Mouse (Mus musculus) intestine, postnatal 0 days (tissue): ENCODE results near the gene Hmbs. TPM values are rescaled to one million over a fixed set of nuclear protein-coding genes. Genes with fewer than 3 reads are reported as not detected.

Experiments
- ATAC-seq: fragments of 200-750 bp; cut with Nextera tagmentation; 2 replicates; pipeline ENCODE4 v1.8.0; 2017; ENCODE audit warnings: mild to moderate bottlenecking, moderate TSS enrichment, moderate library complexity
- H3K27ac ChIP-seq: fragments of 300-500 bp; sonication (generic); 2 replicates; pipeline ENCODE4 v1.5.1; 2014; ENCODE audit warnings: mild to moderate bottlenecking, low read depth, low read length, moderate library complexity
- H3K27me3 ChIP-seq: fragments of 300-500 bp; sonication (generic); replicated peaks from 2 replicates; pipeline ENCODE4 v1.6.1; 2014; ENCODE audit warnings: low read length, mixed read lengths; ENCODE audit not compliant: control insufficient read depth, insufficient read depth
- H3K36me3 ChIP-seq: fragments of 300-500 bp; sonication (generic); 2 replicates; pipeline ENCODE4 v1.6.1; 2014; ENCODE audit warnings: mild to moderate bottlenecking, moderate library complexity; ENCODE audit not compliant: control insufficient read depth, insufficient read depth
- H3K4me1 ChIP-seq: fragments of 300-500 bp; sonication (generic); replicated peaks from 2 replicates; pipeline ENCODE4 v1.6.1; 2014; ENCODE audit warnings: antibody characterized with exemption, low read length, mixed read lengths; ENCODE audit not compliant: control insufficient read depth, insufficient read depth
- H3K4me2 ChIP-seq: fragments of 300-500 bp; sonication (generic); replicated peaks from 2 replicates; pipeline ENCODE4 v1.6.1; 2014; ENCODE audit warnings: low read depth, mild to moderate bottlenecking, moderate library complexity
- H3K4me3 ChIP-seq: fragments of 300-500 bp; sonication (generic); 2 replicates; pipeline ENCODE4 v1.5.1; 2014; ENCODE audit warnings: low read depth, low read length
- H3K9ac ChIP-seq: fragments of 300-500 bp; sonication (generic); 2 replicates; pipeline ENCODE4 v1.6.1; 2014; ENCODE audit warnings: mild to moderate bottlenecking, low read depth, low read length
- H3K9me3 ChIP-seq: fragments of 300-500 bp; sonication (generic); 2 replicates; pipeline ENCODE4 v1.6.1; 2016; ENCODE audit warnings: mixed run types; ENCODE audit not compliant: control insufficient read depth
- CTCF ChIP-seq: sonication (generic); IDR thresholded peaks from 2 replicates; pipeline ENCODE4 v1.5.1; 2016; ENCODE audit warnings: low read depth, mild to moderate bottlenecking, control low read depth, antibody characterized with exemption, moderate library complexity
- WGBS: fragments of 180-500 bp; shearing (Covaris S2); extraction: QIAGEN DNeasy Blood & Tissue Kit; methylation state at CpG from one replicate; pipeline ENCODE4 v1.1.7; 2014; 5-methylcytosine and 5-hydroxymethylcytosine counted together
- polyA plus RNA-seq: library from polyadenylated mRNA; unstranded; fragments of >200 nt; fragmentation: Nextera tagmentation; extraction: Ambion mirVana; gene quantifications from 2 replicates; pipeline ENCODE4 v1.2.1, GENCODE M21; 2015

The Hmbs gene
- polyA plus RNA-seq, result 60.1 and 60.7 TPM in 2 replicates

GRCm38 (mm10) chr9:44343781-44344421, at the start of gene Hmbs:
Hmbs (minus strand) TSS chr9:44344228.
- Histone ChIP-seq H3K4me3 (peak within 1 kb of the TSS; percentile 86), H3K27ac (peak within 1 kb of the TSS; percentile 95), H3K4me1 (no peaks in the 10 kb centered on the region), H3K36me3 (peaks cover 36% of the 10 kb centered on the region), H3K9ac (peak within 1 kb of the TSS; percentile 75), H3K27me3 (no peaks in the 10 kb centered on the region), H3K4me2 (peak within 1 kb of the TSS; percentile 83), H3K9me3 (no peaks in the 10 kb centered on the region)
- WGBS, result under 1% methylated on average over 39 of the region's 39 CpGs
- TF ChIP-seq CTCF, result no peak
- peak; percentile 93 for ATAC-seq

- WGBS, result 28% methylated on average over 4 of the region's 4 CpGs
- peak; percentile 89 for TF ChIP-seq CTCF
- Histone ChIP-seq H3K9me3 (no peaks in the 10 kb centered on the region), H3K36me3 (peaks cover 47% of the 10 kb centered on the region), H3K4me1 (no peaks in the 10 kb centered on the region), H3K27ac (no peak overlapping the region), H3K27me3 (no peaks in the 10 kb centered on the region), H3K4me2 (no peak overlapping the region), H3K4me3 (no peak overlapping the region), H3K9ac (no peak overlapping the region)
- ATAC-seq, result no peak
Observed at GRCm38 (mm10) chr9:44391466-44391865, 47.4 kb upstream of the Hmbs start.

- no peak for ATAC-seq
- no peak overlapping the region for H3K4me2 ChIP-seq
Observed at GRCm38 (mm10) chr9:44389273-44389672, 45.2 kb upstream of the Hmbs start.

GRCm38 (mm10) chr9:44387221-44387620, 43.2 kb upstream of the Hmbs start:
- H3K27ac ChIP-seq, result no peak overlapping the region
- no peak overlapping the region for H3K4me3 ChIP-seq
- no peak for ATAC-seq
- WGBS, result 72% methylated on average over 3 of the region's 3 CpGs
- no peaks in the 10 kb centered on the region for H3K9me3 ChIP-seq
- H3K9ac ChIP-seq, result no peak overlapping the region
- peaks cover 90% of the 10 kb centered on the region for H3K36me3 ChIP-seq
- TF ChIP-seq CTCF, result no peak
- H3K27me3 ChIP-seq, result no peaks in the 10 kb centered on the region
- H3K4me2 ChIP-seq, result no peak overlapping the region
- H3K4me1 ChIP-seq, result no peaks in the 10 kb centered on the region

More at GRCm38 (mm10) chr9:44389273-44389672, 45.2 kb upstream of the Hmbs start:
- no peak overlapping the region for H3K27ac ChIP-seq
- no peaks in the 10 kb centered on the region for H3K4me1 ChIP-seq
- WGBS, result 54% methylated on average over 8 of the region's 8 CpGs
- peak; percentile 82 for TF ChIP-seq CTCF
- no peak overlapping the region for H3K4me3 ChIP-seq
- no peaks in the 10 kb centered on the region for H3K27me3 ChIP-seq
- H3K9ac ChIP-seq, result no peak overlapping the region
- H3K36me3 ChIP-seq, result peaks cover 69% of the 10 kb centered on the region
- H3K9me3 ChIP-seq, result no peaks in the 10 kb centered on the region

- no peak overlapping the region for H3K4me3 ChIP-seq
- no peaks in the 10 kb centered on the region for H3K9me3 ChIP-seq
- 83% methylated on average over 13 of the region's 13 CpGs for WGBS
- no peak overlapping the region for H3K4me2 ChIP-seq
- peaks cover 6% of the 10 kb centered on the region; the same call in 1 of the 2 replicates for H3K4me1 ChIP-seq
- no peak for ATAC-seq
- no peak for TF ChIP-seq CTCF
- peaks cover 85% of the 10 kb centered on the region for H3K36me3 ChIP-seq
- no peaks in the 10 kb centered on the region for H3K27me3 ChIP-seq
- H3K27ac ChIP-seq, result no peak overlapping the region; the same call in 1 of the 2 replicates
- H3K9ac ChIP-seq, result no peak overlapping the region
Observed at GRCm38 (mm10) chr9:44384596-44384995, 40.6 kb upstream of the Hmbs start.

GRCm38 (mm10) chr9:44379862-44380261, 35.8 kb upstream of the Hmbs start:
- Histone ChIP-seq H3K36me3 (peaks cover 38% of the 10 kb centered on the region), H3K9ac (peak overlapping the region; percentile 85), H3K4me2 (peak overlapping the region; percentile 92), H3K27ac (peak overlapping the region; percentile 60; the same call in 1 of the 2 replicates), H3K27me3 (no peaks in the 10 kb centered on the region), H3K4me1 (peaks cover 6% of the 10 kb centered on the region; the same call in 1 of the 2 replicates), H3K4me3 (peak overlapping the region; percentile 74), H3K9me3 (no peaks in the 10 kb centered on the region)
- 0 out of 2 replicates have a peak, but pooled peaks have one; percentile 1 for ATAC-seq
- TF ChIP-seq CTCF, result no peak
- 3% methylated on average over 15 of the region's 15 CpGs for WGBS
